Mouse (Mus musculus) liver, embryonic 12.5 days (tissue): ENCODE results near the gene Krt28. TPM values are rescaled to one million over a fixed set of nuclear protein-coding genes. Genes with fewer than 3 reads are reported as not detected.

Experiments
- ATAC-seq: fragments of 200-750 bp; cut with Nextera tagmentation; 2 replicates; pipeline ENCODE4 v1.8.0; 2017; ENCODE audit warnings: moderate number of reproducible peaks, mild to moderate bottlenecking, moderate library complexity
- H3K27ac ChIP-seq: fragments of 300-500 bp; sonication (generic); 2 replicates; pipeline ENCODE4 v1.5.1; 2016; ENCODE audit warnings: mild to moderate bottlenecking
- H3K27me3 ChIP-seq: fragments of 300-500 bp; sonication (generic); replicated peaks from 2 replicates; pipeline ENCODE4 v1.6.1; 2016; ENCODE audit warnings: mild to moderate bottlenecking, moderate library complexity
- H3K36me3 ChIP-seq: fragments of 300-500 bp; sonication (generic); 2 replicates; pipeline ENCODE4 v1.6.1; 2016; ENCODE audit warnings: mild to moderate bottlenecking, moderate library complexity
- H3K4me1 ChIP-seq: fragments of 300-500 bp; sonication (generic); 2 replicates; pipeline ENCODE4 v1.6.1; 2016
- H3K4me2 ChIP-seq: fragments of 300-500 bp; sonication (generic); 2 replicates; pipeline ENCODE4 v1.6.1; 2016; ENCODE audit warnings: mild to moderate bottlenecking, moderate library complexity
- H3K4me3 ChIP-seq: fragments of 300-500 bp; sonication (generic); 2 replicates; pipeline ENCODE4 v1.5.1; 2016; ENCODE audit warnings: mild to moderate bottlenecking, moderate library complexity
- H3K9ac ChIP-seq: fragments of 300-500 bp; sonication (generic); 2 replicates; pipeline ENCODE4 v1.6.1; 2016; ENCODE audit warnings: mild to moderate bottlenecking, moderate library complexity
- H3K9me3 ChIP-seq: fragments of 300-500 bp; sonication (generic); replicated peaks from 2 replicates; pipeline ENCODE4 v1.6.1; 2016; ENCODE audit warnings: mild to moderate bottlenecking, moderate library complexity
- WGBS: fragments of 180-500 bp; shearing (Covaris S2); methylation state at CpG from one replicate; pipeline ENCODE4 v1.1.7; 2016; ENCODE audit not compliant: insufficient replicate concordance; 5-methylcytosine and 5-hydroxymethylcytosine counted together
- polyA plus RNA-seq: library from polyadenylated mRNA; unstranded; fragments of >200 nt; fragmentation: Nextera tagmentation; extraction: Ambion mirVana; gene quantifications from 2 replicates; pipeline ENCODE4 v1.2.1, GENCODE M21; 2016

Krt28 gene
- polyA plus RNA-seq, 1 experiment from 2014 or later = 0.07 TPM

- H3K27ac ChIP-seq = no peak overlapping the region
- H3K4me1 ChIP-seq = no peaks in the 10 kb centered on the region
- peaks cover 13% of the 10 kb centered on the region; the same call in 1 of the 2 replicates for H3K27me3 ChIP-seq
- 41% methylated on average over 3 of the region's 3 CpGs for WGBS
- no peak for ATAC-seq
- no peak overlapping the region for H3K4me2 ChIP-seq
- no peaks in the 10 kb centered on the region for H3K36me3 ChIP-seq
- H3K4me3 ChIP-seq = no peak overlapping the region
- H3K9me3 ChIP-seq = no peaks in the 10 kb centered on the region
- no peak overlapping the region for H3K9ac ChIP-seq
Measured at GRCm38 (mm10) chr11:99396034-99396433, 21.3 kb upstream of the Krt28 start.

DNA sequence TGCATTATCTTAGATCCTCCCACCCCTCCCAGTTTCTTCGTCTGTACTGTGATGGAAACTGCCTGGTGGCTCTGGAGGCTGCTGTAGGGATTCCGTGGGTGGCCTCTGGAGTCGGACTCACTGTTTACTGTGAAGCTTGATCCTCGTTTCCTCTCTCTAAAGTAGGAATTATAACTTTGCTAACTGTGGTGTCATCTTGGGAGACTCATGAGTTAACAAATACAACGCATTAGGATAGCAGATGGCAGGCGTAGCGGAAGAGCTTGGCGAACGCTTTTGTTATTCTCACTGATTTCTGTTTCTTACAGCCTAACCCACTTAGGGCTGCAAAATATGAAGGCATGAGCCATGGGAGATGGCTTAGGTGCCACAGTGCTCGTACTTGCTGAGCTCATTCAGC is 17.8 kb upstream of the Krt28 start:
- 68% methylated on average over 10 of the region's 10 CpGs for WGBS
- no peaks in the 10 kb centered on the region for H3K4me1 ChIP-seq
- H3K4me2 ChIP-seq = no peak overlapping the region
- H3K9me3 ChIP-seq = no peaks in the 10 kb centered on the region
- H3K36me3 ChIP-seq = 0 out of 2 replicates have a peak, but pooled peaks cover 3% of the 10 kb centered on the region
- ATAC-seq = no peak
- no peak overlapping the region for H3K9ac ChIP-seq
- no peak overlapping the region for H3K4me3 ChIP-seq
- H3K27ac ChIP-seq = no peak overlapping the region
- peaks cover 14% of the 10 kb centered on the region for H3K27me3 ChIP-seq

GRCm38 (mm10) chr11:99391375-99391774 is 16.7 kb upstream of the Krt28 start:
- H3K27me3 ChIP-seq = peaks cover 19% of the 10 kb centered on the region
- no peak overlapping the region for H3K9ac ChIP-seq
- no peaks in the 10 kb centered on the region for H3K9me3 ChIP-seq
- H3K4me3 ChIP-seq = no peak overlapping the region
- no peak overlapping the region for H3K4me2 ChIP-seq
- no peaks in the 10 kb centered on the region for H3K4me1 ChIP-seq
- no peak overlapping the region for H3K27ac ChIP-seq
- H3K36me3 ChIP-seq = 0 out of 2 replicates have a peak, but pooled peaks cover 3% of the 10 kb centered on the region
- 65% methylated on average over 6 of the region's 6 CpGs for whole genome bisulfite sequencing
- ATAC-seq = no peak

DNA sequence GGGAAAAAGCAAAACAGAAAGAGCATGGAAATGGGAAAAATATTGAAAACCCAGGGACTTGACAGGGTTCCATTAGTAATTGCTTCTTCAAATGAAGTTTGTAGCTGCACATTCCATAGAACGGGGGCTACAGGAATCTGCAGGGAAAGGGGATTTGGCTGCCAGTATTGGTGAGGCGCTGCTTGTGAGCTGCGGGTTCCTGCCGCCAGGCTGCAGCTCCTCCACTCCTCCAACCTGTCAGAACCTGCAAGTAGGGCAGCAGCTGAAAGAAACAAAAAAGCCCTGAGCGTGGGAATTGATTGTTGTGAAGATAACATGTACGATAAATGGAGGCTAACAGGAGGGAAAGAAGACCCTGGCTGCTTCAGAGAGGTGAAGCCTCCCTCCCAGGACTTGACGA is 16.2 kb upstream of the Krt28 start:
- peaks cover 22% of the 10 kb centered on the region for H3K27me3 ChIP-seq
- ATAC-seq = no peak
- 58% methylated on average over 7 of the region's 7 CpGs for WGBS

GRCm38 (mm10) chr11:99389264-99389663 is 14.6 kb upstream of the Krt28 start, which contains the start of gene Krt10:
TSS of gene Krt10 (minus strand) at chr11:99389364.
- Histone ChIP-seq H3K4me1 (no peaks in the 10 kb centered on the region), H3K27ac (no peak within 1 kb of the TSS), H3K36me3 (0 out of 2 replicates have a peak, but pooled peaks cover 3% of the 10 kb centered on the region), H3K4me2 (no peak within 1 kb of the TSS), H3K27me3 (peaks cover 25% of the 10 kb centered on the region), H3K9ac (no peak within 1 kb of the TSS), H3K9me3 (no peaks in the 10 kb centered on the region), H3K4me3 (no peak within 1 kb of the TSS)
- no peak for ATAC-seq
- WGBS = 69% methylated on average over 4 of the region's 4 CpGs

More for the DNA sequence above, 16.2 kb upstream of the Krt28 start:
- H3K9ac ChIP-seq = no peak overlapping the region
- H3K27ac ChIP-seq = no peak overlapping the region
- no peaks in the 10 kb centered on the region for H3K4me1 ChIP-seq
- no peaks in the 10 kb centered on the region for H3K9me3 ChIP-seq
- no peak overlapping the region for H3K4me3 ChIP-seq
- 0 out of 2 replicates have a peak, but pooled peaks cover 3% of the 10 kb centered on the region for H3K36me3 ChIP-seq
- no peak overlapping the region for H3K4me2 ChIP-seq

DNA sequence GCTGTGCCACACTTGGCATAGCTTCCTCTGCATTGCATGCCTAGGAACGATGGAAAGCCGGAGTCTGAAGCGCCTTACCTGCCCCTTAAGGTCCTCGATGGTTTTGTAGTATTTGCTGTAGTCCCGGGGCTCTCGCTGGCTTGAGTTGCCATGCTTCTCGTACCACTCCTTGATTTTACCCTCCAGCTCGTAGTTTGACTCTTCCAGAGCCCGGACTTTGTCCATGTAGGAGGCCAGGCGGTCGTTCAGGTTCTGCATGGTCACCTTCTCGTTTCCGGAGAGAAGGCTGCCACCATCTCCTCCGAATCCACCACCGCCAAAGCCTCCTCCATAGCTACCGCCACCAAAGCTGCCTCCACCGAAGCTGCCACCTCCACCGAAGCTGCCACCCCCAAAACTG is 14.0 kb upstream of the Krt28 start:
- no peak for ATAC-seq
- Histone ChIP-seq H3K27me3 (peaks cover 28% of the 10 kb centered on the region), H3K4me3 (no peak overlapping the region), H3K9ac (no peak overlapping the region), H3K4me1 (no peaks in the 10 kb centered on the region), H3K36me3 (0 out of 2 replicates have a peak, but pooled peaks cover 3% of the 10 kb centered on the region), H3K27ac (no peak overlapping the region), H3K9me3 (no peaks in the 10 kb centered on the region), H3K4me2 (no peak overlapping the region)
- WGBS = 77% methylated on average over 18 of the region's 18 CpGs

DNA sequence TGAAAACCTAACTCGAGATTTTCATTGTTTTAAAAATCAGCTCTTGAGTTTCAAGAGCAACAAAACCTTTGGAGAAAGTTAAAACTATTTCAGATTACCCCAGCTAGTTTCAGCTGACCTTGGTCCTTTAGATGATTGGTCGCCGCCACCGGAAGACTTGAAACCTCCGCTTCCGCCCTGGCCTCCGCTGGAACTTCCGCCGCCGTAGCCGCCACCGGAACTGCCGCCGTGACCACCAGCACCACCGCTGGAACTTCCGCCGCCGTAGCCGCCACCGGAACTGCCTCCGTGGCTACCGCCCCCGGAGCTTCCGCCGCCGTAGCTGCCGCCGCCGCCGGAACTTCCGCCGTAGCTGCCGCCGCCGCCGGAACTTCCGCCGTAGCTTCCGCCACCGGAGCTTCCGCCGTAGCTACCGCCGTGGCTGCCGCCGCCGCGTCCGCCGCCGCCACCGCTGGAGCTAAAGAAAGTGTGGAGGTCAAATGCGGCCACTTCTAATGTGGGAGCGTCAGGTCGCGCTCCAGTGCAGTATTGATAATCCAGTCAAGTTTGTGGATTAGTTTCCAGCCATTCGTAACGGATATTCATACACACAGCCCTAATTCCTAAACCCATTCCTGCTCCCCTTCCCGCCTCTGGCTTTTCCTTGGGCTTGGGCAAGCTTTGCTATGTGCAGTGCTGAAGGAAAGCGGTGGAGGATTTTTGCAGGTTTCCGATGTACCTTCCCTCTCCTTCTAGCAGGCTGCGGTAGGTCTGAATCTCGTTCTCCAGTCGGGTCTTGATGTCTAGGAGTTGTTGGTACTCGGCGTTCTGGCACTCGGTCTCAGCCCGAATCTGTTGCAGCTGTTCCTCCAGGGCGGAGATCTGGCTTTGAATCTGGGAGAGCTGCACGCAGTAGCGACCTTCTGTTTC is 11.4 kb upstream of the Krt28 start:
- peak; percentile 59 for ATAC-seq
- Histone ChIP-seq H3K4me3 (peak overlapping the region; percentile 61), H3K4me2 (peak overlapping the region; percentile 79), H3K36me3 (0 out of 2 replicates have a peak, but pooled peaks cover 3% of the 10 kb centered on the region), H3K9ac (peak overlapping the region; percentile 48), H3K9me3 (no peaks in the 10 kb centered on the region), H3K4me1 (no peaks in the 10 kb centered on the region), H3K27ac (peak overlapping the region; percentile 83), H3K27me3 (peaks cover 39% of the 10 kb centered on the region)
- WGBS = 3% methylated on average over 71 of the region's 71 CpGs

- no peak for ATAC-seq
Measured at GRCm38 (mm10) chr11:99379568-99379967, 4.9 kb upstream of the Krt28 start.

DNA sequence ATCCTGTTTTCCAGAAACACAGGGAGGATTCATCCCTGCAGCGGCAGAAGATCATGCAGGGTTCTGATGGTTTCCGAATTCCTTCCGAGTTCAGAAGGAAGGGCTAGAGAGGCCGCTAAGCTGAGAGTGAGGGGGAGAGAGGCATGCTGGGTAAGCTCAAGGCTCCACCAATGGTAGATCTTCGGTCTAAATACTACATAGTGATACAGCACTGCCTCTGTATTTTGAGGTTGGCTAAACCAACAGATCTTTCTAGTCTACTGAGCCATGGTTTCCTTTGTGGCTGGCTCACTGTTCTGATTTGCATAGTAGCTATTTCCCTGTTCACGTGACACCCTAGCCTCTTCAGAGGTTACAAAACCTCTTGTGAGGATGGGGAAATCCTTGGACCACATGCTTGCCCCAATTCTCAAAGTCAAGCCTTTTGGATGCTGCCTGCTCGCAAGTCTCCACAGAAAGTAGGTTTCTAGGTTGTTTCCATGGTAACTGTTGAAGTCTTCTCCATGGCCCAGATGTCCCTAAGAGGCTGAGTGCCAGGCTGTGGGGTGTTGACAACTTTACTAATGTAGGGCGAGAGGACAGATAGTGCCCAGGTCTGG is 4.8 kb downstream of the Krt28 start:
- peaks cover 11% of the 10 kb centered on the region; the same call in 1 of the 2 replicates for H3K27me3 ChIP-seq
- no peak overlapping the region for H3K27ac ChIP-seq
- no peak for ATAC-seq
- H3K4me3 ChIP-seq = no peak overlapping the region
- no peak overlapping the region for H3K9ac ChIP-seq
- no peaks in the 10 kb centered on the region for H3K9me3 ChIP-seq
- no peak overlapping the region for H3K4me2 ChIP-seq
- no peaks in the 10 kb centered on the region for H3K36me3 ChIP-seq
- H3K4me1 ChIP-seq = no peaks in the 10 kb centered on the region
- 63% methylated on average over 8 of the region's 8 CpGs for WGBS

More at GRCm38 (mm10) chr11:99379568-99379967, 4.9 kb upstream of the Krt28 start:
- H3K4me1 ChIP-seq = no peaks in the 10 kb centered on the region
- H3K4me2 ChIP-seq = no peak overlapping the region
- peaks cover 17% of the 10 kb centered on the region for H3K27me3 ChIP-seq
- H3K36me3 ChIP-seq = no peaks in the 10 kb centered on the region
- H3K27ac ChIP-seq = no peak overlapping the region
- H3K9ac ChIP-seq = no peak overlapping the region
- WGBS = 15% methylated on average over 5 of the region's 5 CpGs
- no peak overlapping the region for H3K4me3 ChIP-seq
- no peaks in the 10 kb centered on the region for H3K9me3 ChIP-seq

DNA sequence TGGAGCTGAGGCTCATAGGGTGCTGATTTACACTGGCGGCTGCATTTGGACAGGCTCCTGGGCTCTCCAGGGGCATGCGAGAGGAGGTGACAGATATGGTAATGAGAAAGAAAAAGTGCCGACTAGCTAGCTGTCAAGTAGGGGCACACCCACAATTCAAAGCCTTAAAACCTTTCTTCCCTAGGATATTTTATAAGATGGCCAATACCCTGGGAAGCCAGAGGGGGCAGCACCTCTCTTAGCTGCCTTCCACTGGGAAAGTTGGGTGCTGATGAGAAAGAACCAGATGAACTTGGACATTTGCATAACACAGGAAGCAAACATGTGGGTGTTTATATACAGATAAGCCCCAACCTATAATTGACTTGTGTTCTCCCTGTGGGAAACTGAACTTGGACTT is 5.5 kb downstream of the Krt28 start:
- Histone ChIP-seq H3K9me3 (no peaks in the 10 kb centered on the region), H3K4me1 (no peaks in the 10 kb centered on the region), H3K36me3 (no peaks in the 10 kb centered on the region), H3K4me3 (no peak overlapping the region), H3K27ac (no peak overlapping the region), H3K9ac (no peak overlapping the region), H3K4me2 (no peak overlapping the region), H3K27me3 (peaks cover 11% of the 10 kb centered on the region; the same call in 1 of the 2 replicates)
- WGBS = 24% methylated on average over 3 of the region's 3 CpGs
- no peak for ATAC-seq

DNA sequence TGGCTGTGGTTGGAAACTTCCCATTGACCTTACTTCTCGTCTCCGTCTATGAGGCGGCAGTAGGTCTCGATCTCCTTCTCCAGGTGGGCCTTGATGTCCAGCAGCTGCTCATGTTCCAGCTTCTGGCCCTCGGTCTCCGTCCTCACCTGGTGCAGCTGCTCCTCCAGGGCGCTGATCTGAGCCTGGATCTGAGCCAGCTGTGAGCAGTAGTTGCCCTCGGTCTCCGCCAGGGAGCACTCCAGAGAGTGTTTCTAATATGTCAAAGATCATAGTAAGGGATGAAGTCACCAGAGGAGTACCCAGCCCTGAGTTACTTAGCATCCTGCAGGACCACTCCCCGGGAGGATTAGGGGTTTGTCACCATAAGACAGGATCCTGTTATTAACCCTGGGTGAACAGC is 7.9 kb downstream of the Krt28 start:
- no peak overlapping the region for H3K4me3 ChIP-seq
- peaks cover 11% of the 10 kb centered on the region; the same call in 1 of the 2 replicates for H3K27me3 ChIP-seq
- ATAC-seq = no peak
- no peak overlapping the region for H3K4me2 ChIP-seq
- H3K9me3 ChIP-seq = no peaks in the 10 kb centered on the region
- H3K4me1 ChIP-seq = no peaks in the 10 kb centered on the region
- 31% methylated on average over 10 of the region's 10 CpGs for WGBS
- H3K9ac ChIP-seq = no peak overlapping the region
- no peaks in the 10 kb centered on the region for H3K36me3 ChIP-seq
- H3K27ac ChIP-seq = no peak overlapping the region

- Histone ChIP-seq H3K9me3 (no peaks in the 10 kb centered on the region), H3K36me3 (no peaks in the 10 kb centered on the region), H3K27ac (no peak overlapping the region), H3K4me1 (no peaks in the 10 kb centered on the region), H3K4me3 (no peak overlapping the region), H3K27me3 (peaks cover 11% of the 10 kb centered on the region; the same call in 1 of the 2 replicates), H3K4me2 (no peak overlapping the region), H3K9ac (no peak overlapping the region)
- no peak for ATAC-seq
- 18% methylated on average over 9 of the region's 9 CpGs for WGBS
Measured at GRCm38 (mm10) chr11:99364412-99364811, 10.3 kb downstream of the Krt28 start.
